Mouse (Mus musculus) heart, postnatal 0 days (tissue): ENCODE results near the gene Wdr83os.

Source experiments
- CTCF ChIP-seq: IDR thresholded peaks from 2 replicates; pipeline ENCODE4 v1.5.1; 2016; ENCODE audit warnings: antibody characterized with exemption, control low read depth, low read depth
- EP300 ChIP-seq: IDR thresholded peaks from 2 replicates; pipeline ENCODE4 v1.6.1; 2016; ENCODE audit warnings: antibody characterized with exemption, low read depth

- no peak for TF ChIP-seq EP300
- TF ChIP-seq CTCF, result peak; percentile 29; the same call in 1 of the 2 replicates
These were observed 38.8 kb downstream of the Wdr83os start for GRCm38 (mm10) chr8:85119052-85119981.
